Mouse (Mus musculus) activated CD4-positive, CD25-positive, alpha-beta regulatory T cell (primary cell): ENCODE measurements around the gene Aqp9. TPM values are rescaled to one million over a fixed set of nuclear protein-coding genes. Genes with fewer than 3 reads are reported as not detected.

Experiments
- polyA plus RNA-seq, 2 experiments: library from polyadenylated mRNA; unstranded; fragments of 100-300 nt; shearing (Covaris generic); gene quantifications; one replicate each; pipeline ENCODE4 v1.2.1; 2017

Gene Aqp9
- 1 to 10 TPM in 1 of 2 experiments, not detected in 1; 1.9 TPM for polyA plus RNA-seq

GRCm38 (mm10) chr9:71168511-71168910 is at the start of gene Aqp9:
Gene Aqp9 (minus strand): TSS chr9:71168682.

GRCm38 (mm10) chr9:71215248-71216035 is 47.0 kb upstream of the Aqp9 start, which contains the start of gene Aldh1a2:
Gene Aldh1a2 (plus strand): TSS chr9:71215789.

Other genes starting within 250 kb of the Aqp9 start
- gene Lipc, start 216.5 kb downstream of the Aqp9 start, polyA plus RNA-seq: not detected
- under 1 TPM in 1 of 2 experiments, not detected in 1; 0.18 TPM for gene Aldh1a2, start 47.1 kb upstream of the Aqp9 start, polyA plus RNA-seq